Mouse (Mus musculus) limb, embryonic 14.5 days (tissue): ENCODE data around the gene Gm11634. TPM values are rescaled to one million over a fixed set of nuclear protein-coding genes. Genes with fewer than 3 reads are reported as not detected.

ENCODE experiments used
- ATAC-seq: fragments of 200-750 bp; cut with Nextera tagmentation; 2 replicates; pipeline ENCODE4 v1.8.0; 2017; ENCODE audit warnings: low read depth, moderate number of reproducible peaks, moderate TSS enrichment; ENCODE audit not compliant: low FRiP score
- DNase-seq: peaks from one replicate; pipeline ENCODE4 v3.0.0-alpha.2; 2015; ENCODE audit warnings: low spot score
- H3K27ac ChIP-seq: fragments of 300-500 bp; sonication (generic); replicated peaks from 2 replicates; pipeline ENCODE4 v1.5.1; 2014; ENCODE audit warnings: low read depth, mild to moderate bottlenecking, low read length, moderate library complexity, mixed read lengths
- H3K27me3 ChIP-seq: fragments of 300-500 bp; sonication (generic); 2 replicates; pipeline ENCODE4 v1.6.1; 2014; ENCODE audit warnings: low read length, mixed read lengths; ENCODE audit not compliant: control insufficient read depth, insufficient read depth
- H3K36me3 ChIP-seq: fragments of 300-500 bp; sonication (generic); 2 replicates; pipeline ENCODE4 v1.6.1; 2014; ENCODE audit warnings: mild to moderate bottlenecking, low read length, moderate library complexity, mixed read lengths; ENCODE audit not compliant: control insufficient read depth, insufficient read depth
- H3K4me1 ChIP-seq: fragments of 300-500 bp; sonication (generic); 2 replicates; pipeline ENCODE4 v1.6.1; 2014; ENCODE audit warnings: antibody characterized with exemption, low read length, mixed read lengths; ENCODE audit not compliant: control insufficient read depth, insufficient read depth
- H3K4me2 ChIP-seq: fragments of 300-500 bp; sonication (generic); replicated peaks from 2 replicates; pipeline ENCODE4 v1.6.1; 2014; ENCODE audit warnings: low read depth, mild to moderate bottlenecking, low read length, moderate library complexity; ENCODE audit not compliant: severe bottlenecking
- H3K4me3 ChIP-seq: fragments of 300-500 bp; sonication (generic); replicated peaks from 2 replicates; pipeline ENCODE4 v1.5.1; 2014; ENCODE audit warnings: low read length
- H3K9ac ChIP-seq: fragments of 300-500 bp; sonication (generic); 2 replicates; pipeline ENCODE4 v1.6.1; 2014; ENCODE audit warnings: mild to moderate bottlenecking, low read depth, low read length, moderate library complexity; ENCODE audit not compliant: severe bottlenecking
- H3K9me3 ChIP-seq: fragments of 300-500 bp; sonication (generic); 2 replicates; pipeline ENCODE4 v1.6.1; 2016; ENCODE audit warnings: low read length; ENCODE audit not compliant: control insufficient read depth
- POLR2A ChIP-seq: fragments of 200-500 bp; IDR thresholded peaks from 2 replicates; pipeline ENCODE4 v1.8.0; 2012; ENCODE audit warnings: inconsistent platforms, mild to moderate bottlenecking, moderate library complexity, borderline replicate concordance; ENCODE audit not compliant: insufficient read depth, insufficient read length; ENCODE audit errors: extremely low read depth
- WGBS: fragments of 180-500 bp; shearing (Covaris S2); extraction: QIAGEN DNeasy Blood & Tissue Kit; methylation state at CpG from one replicate; pipeline ENCODE4 v1.1.7; 2014; 5-methylcytosine and 5-hydroxymethylcytosine counted together
- polyA plus RNA-seq, 2 experiments: library from polyadenylated mRNA; depleted of rRNA in 1 of 2; stranded (reverse) in 1 of 2; unstranded in 1 of 2; fragments of >200 nt; fragmentation: Nextera tagmentation in 1 of 2; extraction: Ambion mirVana in 1 of 2; gene quantifications; 2 replicates each; pipeline versions ENCODE4 v1.2.1 to v1.2.3; 2012 to 2014

Gm11634 gene
- polyA plus RNA-seq, 2 experiments = not detected

DNA sequence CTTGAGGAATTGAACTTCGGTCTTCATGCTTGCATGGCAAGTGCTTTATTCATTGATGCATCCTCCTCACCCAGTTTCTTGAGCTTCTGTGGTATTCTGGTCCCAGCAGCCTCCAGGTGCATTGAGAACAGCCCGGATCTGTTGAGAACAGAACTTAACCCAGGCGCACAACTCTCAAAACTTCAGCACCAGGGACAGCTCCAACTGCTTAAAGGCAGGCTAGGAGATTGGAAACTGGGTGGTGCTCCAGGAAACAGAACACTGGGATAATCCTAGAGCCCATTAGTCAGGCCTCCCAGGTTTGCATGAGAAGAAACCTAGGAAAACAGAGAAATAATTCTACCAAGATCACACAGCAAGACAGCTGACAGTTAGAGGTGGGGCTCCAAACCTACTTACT is 3.4 kb upstream of the Gm11634 start:
- Histone ChIP-seq H3K4me1 (no peaks in the 10 kb centered on the region), H3K36me3 (no peaks in the 10 kb centered on the region), H3K27ac (no peak overlapping the region), H3K4me3 (no peak overlapping the region), H3K9me3 (no peaks in the 10 kb centered on the region), H3K9ac (no peak overlapping the region), H3K27me3 (no peaks in the 10 kb centered on the region), H3K4me2 (no peak overlapping the region)
- no peak for TF ChIP-seq POLR2A
- 3% methylated on average over 3 of the region's 3 CpGs for WGBS
- DNase-seq = peak; percentile 85
- no peak for ATAC-seq

DNA sequence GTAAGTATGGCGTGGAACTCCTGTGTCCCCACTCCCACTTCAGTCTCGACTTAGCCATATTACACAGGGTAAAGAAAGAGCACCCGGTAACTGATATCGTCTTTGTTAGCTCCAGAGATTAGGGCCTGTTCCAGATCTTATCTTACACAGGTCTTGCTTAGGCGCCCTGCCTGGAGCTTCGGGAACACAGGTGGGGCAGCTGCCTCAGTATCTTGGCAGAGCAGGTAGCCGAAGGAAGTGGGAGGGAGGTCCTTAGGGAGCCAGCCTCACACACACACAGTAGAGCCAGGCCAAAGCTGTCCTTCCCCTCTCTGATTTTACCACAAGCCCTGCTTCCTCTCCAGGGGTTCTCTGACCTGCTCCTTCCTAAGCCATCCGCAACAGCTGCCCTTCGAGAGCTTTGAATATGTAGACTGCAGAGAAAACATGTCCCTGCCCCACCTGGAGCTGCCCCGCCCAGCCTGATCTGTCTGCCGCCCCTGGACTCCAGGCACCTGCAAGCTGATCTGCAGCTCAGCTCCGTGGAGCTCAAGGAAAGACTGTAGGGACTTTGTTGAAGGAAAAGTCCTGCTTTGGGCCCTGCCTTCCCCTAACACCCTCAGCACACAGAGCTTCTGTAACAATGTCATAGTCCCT is 8.9 kb downstream of the Gm11634 start:
- H3K4me3 ChIP-seq = no peak overlapping the region
- no peak overlapping the region for H3K9ac ChIP-seq
- DNase-seq = no peak
- no peaks in the 10 kb centered on the region for H3K27me3 ChIP-seq
- no peaks in the 10 kb centered on the region for H3K9me3 ChIP-seq
- WGBS = 74% methylated on average over 12 of the region's 12 CpGs
- H3K4me1 ChIP-seq = no peaks in the 10 kb centered on the region
- ATAC-seq = no peak
- H3K27ac ChIP-seq = no peak overlapping the region
- H3K4me2 ChIP-seq = no peak overlapping the region
- peaks cover 7% of the 10 kb centered on the region; the same call in 1 of the 2 replicates for H3K36me3 ChIP-seq
- TF ChIP-seq POLR2A = no peak

DNA sequence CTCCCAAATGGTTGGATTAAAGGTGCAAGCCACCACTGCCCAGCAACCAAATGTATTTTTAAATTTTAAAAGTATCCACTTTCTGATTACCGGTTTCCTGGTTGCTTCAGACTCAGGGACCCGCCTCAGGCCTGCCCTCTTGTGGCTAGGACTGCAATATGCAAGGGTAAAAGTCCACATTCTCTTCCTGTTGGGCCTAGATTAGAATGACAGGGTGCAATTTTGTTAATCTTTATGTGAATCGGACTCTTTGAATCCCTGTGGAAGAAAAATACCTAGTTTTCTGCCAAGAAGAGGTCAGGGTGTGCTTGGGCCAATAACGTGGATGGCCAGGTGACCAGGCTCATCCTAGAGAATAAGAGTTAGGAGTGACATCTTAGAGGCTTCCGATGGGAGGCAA is 9.6 kb downstream of the Gm11634 start:
- H3K9me3 ChIP-seq = no peaks in the 10 kb centered on the region
- no peak overlapping the region for H3K27ac ChIP-seq
- H3K9ac ChIP-seq = no peak overlapping the region
- ATAC-seq (no peak), DNase-seq (peak; percentile 21)
- no peak for TF ChIP-seq POLR2A
- H3K27me3 ChIP-seq = no peaks in the 10 kb centered on the region
- 35% methylated on average over 5 of the region's 5 CpGs for WGBS
- no peak overlapping the region for H3K4me2 ChIP-seq
- peaks cover 7% of the 10 kb centered on the region; the same call in 1 of the 2 replicates for H3K36me3 ChIP-seq
- H3K4me1 ChIP-seq = no peaks in the 10 kb centered on the region
- H3K4me3 ChIP-seq = no peak overlapping the region

DNA sequence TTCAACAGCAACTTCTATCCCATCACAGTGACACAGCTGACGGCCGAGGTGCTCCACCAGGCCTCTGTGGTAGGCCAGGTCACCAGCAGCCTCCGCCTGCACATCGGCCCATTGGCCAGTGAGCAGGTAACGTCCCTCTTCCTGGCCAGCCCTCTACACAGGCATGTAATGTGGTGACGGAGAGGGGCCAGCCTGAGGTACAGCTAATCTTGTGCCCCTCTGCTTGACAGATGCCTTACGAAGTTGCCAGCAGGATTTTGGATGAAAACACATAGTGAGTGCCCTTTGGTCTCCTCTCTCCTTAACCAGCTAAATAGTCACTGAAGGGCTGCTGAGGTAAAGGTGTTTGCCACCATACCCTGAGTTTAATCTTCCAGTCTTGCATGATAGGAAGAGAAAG is 10.2 kb downstream of the Gm11634 start:
- TF ChIP-seq POLR2A = no peak
- no peaks in the 10 kb centered on the region for H3K4me1 ChIP-seq
- no peak overlapping the region for H3K4me2 ChIP-seq
- ATAC-seq (no peak), DNase-seq (no peak)
- H3K9ac ChIP-seq = no peak overlapping the region
- H3K36me3 ChIP-seq = peaks cover 7% of the 10 kb centered on the region; the same call in 1 of the 2 replicates
- no peak overlapping the region for H3K4me3 ChIP-seq
- H3K27me3 ChIP-seq = no peaks in the 10 kb centered on the region
- H3K9me3 ChIP-seq = no peaks in the 10 kb centered on the region
- no peak overlapping the region for H3K27ac ChIP-seq
- WGBS = 89% methylated on average over 7 of the region's 7 CpGs

DNA sequence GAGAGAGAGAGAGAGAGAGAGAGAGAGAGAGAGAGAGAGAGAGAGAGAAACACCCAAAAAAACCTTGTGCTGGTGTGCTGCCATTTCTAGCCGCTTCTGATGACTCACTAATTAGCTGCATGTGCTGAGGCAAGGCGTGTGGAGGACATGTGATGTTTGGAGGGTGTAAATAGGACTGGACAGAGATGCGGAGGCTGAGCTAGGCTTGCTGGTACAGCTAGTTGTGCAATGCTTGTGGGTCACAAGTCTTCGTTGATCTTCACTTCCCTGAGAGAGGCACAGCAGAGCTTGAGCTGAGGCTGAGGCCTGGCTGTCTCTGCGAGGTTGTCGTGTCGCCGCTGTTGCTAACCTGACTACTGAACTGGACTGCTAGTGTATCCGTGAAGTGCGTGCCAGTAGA is 11.4 kb downstream of the Gm11634 start:
- Histone ChIP-seq H3K4me1 (no peaks in the 10 kb centered on the region), H3K9ac (no peak overlapping the region), H3K4me2 (no peak overlapping the region), H3K36me3 (peaks cover 7% of the 10 kb centered on the region; the same call in 1 of the 2 replicates), H3K27ac (no peak overlapping the region), H3K27me3 (no peaks in the 10 kb centered on the region), H3K9me3 (no peaks in the 10 kb centered on the region), H3K4me3 (no peak overlapping the region)
- DNase-seq = no peak
- ATAC-seq = no peak
- no peak for TF ChIP-seq POLR2A
- 87% methylated on average over 10 of the region's 10 CpGs for WGBS
